Mouse (Mus musculus): ENCODE results near the gene Sept5.

GRCm38 (mm10) chr16:18627163-18627562 lies 2.6 kb downstream of the Sept5 start:
- TF ChIP-seq CTCF (conservative IDR thresholded peaks at IDR 0.05; ENCODE audit: low read length): no peak
- TF ChIP-seq NANOG (IDR thresholded peaks at IDR 0.05; ENCODE audit: borderline replicate concordance, low read length): no peak
- TF ChIP-seq POU5F1 (IDR thresholded peaks at IDR 0.05; ENCODE audit: borderline replicate concordance, low read length): no peak
